Mouse (Mus musculus) left cerebral cortex, postnatal 36 days (tissue): Measurements from ENCODE around the gene Fryl. TPM values are rescaled to one million over a fixed set of nuclear protein-coding genes. Genes with fewer than 3 reads are reported as not detected.

Experiments used
- DNase-seq, 2 experiments: peaks; one replicate each; pipeline ENCODE4 v3.0.0; 2021 to 2022; ENCODE audit warnings: low spot score in 2 of 2, mixed read lengths in 1 of 2
- intact Hi-C: fragments of 180-260 bp; cut with DNase I; formaldehyde crosslinking; loops from one replicate; pipeline ENCODE4 v1.15.1; 2025
- total RNA-seq, 2 experiments: library from RNA; stranded (reverse); gene quantifications; 2 replicates each; pipeline ENCODE4 v1.2.3; 2021

Fryl gene
- total RNA-seq, 2 experiments from 2014 or later: 48.6 to 80.3 TPM

- DNase-seq: no peak
- intact Hi-C loops: no loop called here
These were observed 80.9 kb downstream of the Fryl start for GRCm38 (mm10) chr5:73175377-73176147.

GRCm38 (mm10) chr5:73171876-73172480 lies 84.4 kb downstream of the Fryl start:
- intact Hi-C loops: no loop called here
- DNase-seq: no peak

- DNase-seq: no peak
- intact Hi-C loops: no loop called here
These were observed 85.2 kb downstream of the Fryl start for GRCm38 (mm10) chr5:73171203-73171602.

GRCm38 (mm10) chr5:73168769-73169272 lies 87.6 kb downstream of the Fryl start:
- no peak for DNase-seq
- intact Hi-C loops: no loop called here

- DNase-seq: peak; percentile 27 to 39
- intact Hi-C loops: no loop called here
These were observed 88.2 kb downstream of the Fryl start for GRCm38 (mm10) chr5:73167976-73168768.

- intact Hi-C loops: no loop called here
- DNase-seq: no peak
These were observed 92.4 kb downstream of the Fryl start for GRCm38 (mm10) chr5:73163970-73164369.

- intact Hi-C loops: no loop called here
- DNase-seq: no peak
These were observed 93.9 kb downstream of the Fryl start for GRCm38 (mm10) chr5:73162492-73162891.

- intact Hi-C loops: no loop called here
- DNase-seq: no peak
These were observed 96.0 kb downstream of the Fryl start for GRCm38 (mm10) chr5:73160440-73160839.

- no peak for DNase-seq
- intact Hi-C loops: no loop called here
These were observed 98.9 kb downstream of the Fryl start for GRCm38 (mm10) chr5:73157502-73157901.

GRCm38 (mm10) chr5:73157009-73157408 lies 99.4 kb downstream of the Fryl start:
- DNase-seq: no peak
- intact Hi-C loops: no loop called here

- intact Hi-C loops: no loop called here
- DNase-seq: no peak
These were observed 100.0 kb downstream of the Fryl start for GRCm38 (mm10) chr5:73156226-73156926.

GRCm38 (mm10) chr5:73153802-73154465 lies 102.5 kb downstream of the Fryl start:
- DNase-seq: no peak

GRCm38 (mm10) chr5:73152206-73152605 lies 104.2 kb downstream of the Fryl start:
- DNase-seq: no peak
- intact Hi-C loops: no loop called here

More at GRCm38 (mm10) chr5:73153802-73154465, 102.5 kb downstream of the Fryl start:
- intact Hi-C loops: no loop called here

- DNase-seq: no peak
These were observed 105.5 kb downstream of the Fryl start for GRCm38 (mm10) chr5:73150877-73151445.

GRCm38 (mm10) chr5:73144987-73145386 lies 111.4 kb downstream of the Fryl start:
- intact Hi-C loops: no loop called here
- DNase-seq: no peak

More at GRCm38 (mm10) chr5:73150877-73151445, 105.5 kb downstream of the Fryl start:
- intact Hi-C loops: no loop called here

- DNase-seq: no peak
- intact Hi-C loops: no loop called here
These were observed 114.7 kb downstream of the Fryl start for GRCm38 (mm10) chr5:73141712-73142111.

- no peak for DNase-seq
- intact Hi-C loops: no loop called here
These were observed 115.3 kb downstream of the Fryl start for GRCm38 (mm10) chr5:73141161-73141560.

GRCm38 (mm10) chr5:73137561-73137960 lies 118.9 kb downstream of the Fryl start:
- no peak for DNase-seq
- intact Hi-C loops: no loop called here

GRCm38 (mm10) chr5:73135959-73136358 lies 120.5 kb downstream of the Fryl start:
- no peak for DNase-seq
- intact Hi-C loops: no loop called here
